Mouse (Mus musculus) thymus, adult 2 months (tissue): ENCODE results near the gene Colq.

ENCODE experiments used
- CTCF ChIP-seq: fragments of 200-500 bp; IDR thresholded peaks from 2 replicates; pipeline ENCODE4 v1.5.1; 2012; ENCODE audit warnings: mild to moderate bottlenecking, control low read depth, low read length, moderate library complexity, borderline replicate concordance; ENCODE audit not compliant: control insufficient read depth, poor library complexity, insufficient read depth; ENCODE audit errors: extremely low read depth
- POLR2A ChIP-seq: fragments of 200-500 bp; IDR thresholded peaks from 2 replicates; pipeline ENCODE4 v1.6.1; 2012; ENCODE audit warnings: mild to moderate bottlenecking, low read length, control low read depth, moderate library complexity; ENCODE audit not compliant: control insufficient read depth, poor library complexity, insufficient read depth; ENCODE audit errors: extremely low read depth

- TF ChIP-seq CTCF (no peak), POLR2A (no peak)
These were observed 13.8 kb upstream of the Colq start for GRCm38 (mm10) chr14:31604916-31605315.
